Mouse (Mus musculus) gastrocnemius, adult 18-20 months (tissue): ENCODE results near the gene Mfsd1. TPM values are rescaled to one million over a fixed set of nuclear protein-coding genes. Genes with fewer than 3 reads are reported as not detected.

Experiments used
- DNase-seq: peaks from one replicate; pipeline ENCODE4 v3.0.0; 2021; ENCODE audit warnings: low spot score
- long read RNA-seq, 2 experiments: library from polyadenylated mRNA; stranded (forward); transcript quantifications; one replicate each; pipeline ENCODE4 v2.0.0; 2021
- total RNA-seq, 2 experiments: library from RNA; stranded (reverse); gene quantifications; 2 replicates each; pipeline ENCODE4 v1.2.3; 2021

Gene Mfsd1
- total RNA-seq: 10 to 100 TPM; 23.7 to 24.7 TPM
- long read RNA-seq, experiment 1, transcript Mfsd1-201 (16 exons, 3,011 nt): major isoform, 34 of 36 reads
- long read RNA-seq, experiment 1, partial matches to known transcripts: 0 of 36 reads
- long read RNA-seq, experiment 1, other reads (novel, unspliced or antisense): 2 of 36 reads
- long read RNA-seq, experiment 2, transcript Mfsd1-201 (16 exons, 3,011 nt): major isoform, 30 of 37 reads
- long read RNA-seq, experiment 2, partial matches to known transcripts: 2 of 37 reads
- long read RNA-seq, experiment 2, other reads (novel, unspliced or antisense): 5 of 37 reads

DNA sequence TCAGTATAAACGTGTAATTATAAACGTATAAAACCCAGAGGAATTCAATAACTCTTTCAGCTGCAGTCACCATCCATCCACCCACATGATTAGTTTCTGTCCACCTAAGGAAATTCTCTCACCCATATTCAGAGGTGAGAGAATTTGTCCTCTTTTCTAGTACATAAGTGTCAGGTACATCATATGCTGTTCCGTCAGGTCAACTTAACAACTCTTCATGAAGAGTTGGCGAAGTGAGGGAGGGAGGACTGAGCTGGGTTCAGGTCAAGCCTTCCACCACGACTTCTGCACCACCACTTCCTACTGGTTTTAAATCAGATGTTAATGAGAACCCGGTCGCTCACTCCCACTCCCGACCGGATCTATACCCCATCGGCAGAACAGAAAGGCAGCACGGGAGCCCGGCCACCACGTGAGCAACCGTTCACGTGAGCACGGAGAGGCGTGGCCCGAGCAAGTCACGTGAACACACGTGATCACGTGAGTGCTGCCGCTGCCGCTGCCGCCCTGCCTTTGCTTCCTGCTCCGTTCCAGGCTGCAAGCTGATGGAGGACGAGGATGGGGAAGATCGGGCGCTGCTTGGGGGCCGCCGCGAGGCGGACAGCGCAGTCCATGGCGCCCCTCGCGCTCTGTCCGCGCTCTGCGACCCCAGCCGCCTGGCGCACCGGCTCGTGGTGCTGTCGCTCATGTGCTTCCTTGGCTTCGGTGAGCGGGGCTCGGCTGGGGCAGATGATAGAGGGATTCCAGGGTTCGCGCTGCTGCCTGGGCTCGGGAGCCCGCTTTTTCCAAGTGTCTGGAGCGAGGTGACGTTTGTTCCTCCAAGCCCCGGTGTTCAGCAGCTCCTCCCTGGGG is at the start of gene Mfsd1:
Gene Mfsd1, plus strand, starts transcription at position 469 of the 852 bp plus-strand sequence.
- peak; percentile 84 for DNase-seq

DNA sequence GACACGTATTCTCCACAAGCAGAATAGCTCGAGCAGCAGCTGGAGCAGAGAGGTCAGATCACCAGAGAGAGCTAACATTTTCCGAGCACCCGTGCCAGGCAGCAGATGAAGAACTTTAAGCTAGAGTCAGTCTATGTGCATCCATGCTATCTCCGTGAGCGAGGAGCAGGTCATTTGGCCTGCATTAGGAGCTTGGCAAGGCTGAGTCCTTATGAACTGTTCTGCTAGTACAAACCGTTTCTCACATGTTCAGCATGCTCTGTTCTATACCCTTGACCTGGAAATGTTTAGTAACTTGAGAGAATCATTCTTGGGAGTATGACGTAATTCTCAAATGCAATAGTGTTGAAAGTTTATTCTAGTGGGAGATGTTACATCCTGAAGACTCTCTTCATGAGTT is 38.9 kb upstream of the Mfsd1 start:
- no peak for DNase-seq

DNA sequence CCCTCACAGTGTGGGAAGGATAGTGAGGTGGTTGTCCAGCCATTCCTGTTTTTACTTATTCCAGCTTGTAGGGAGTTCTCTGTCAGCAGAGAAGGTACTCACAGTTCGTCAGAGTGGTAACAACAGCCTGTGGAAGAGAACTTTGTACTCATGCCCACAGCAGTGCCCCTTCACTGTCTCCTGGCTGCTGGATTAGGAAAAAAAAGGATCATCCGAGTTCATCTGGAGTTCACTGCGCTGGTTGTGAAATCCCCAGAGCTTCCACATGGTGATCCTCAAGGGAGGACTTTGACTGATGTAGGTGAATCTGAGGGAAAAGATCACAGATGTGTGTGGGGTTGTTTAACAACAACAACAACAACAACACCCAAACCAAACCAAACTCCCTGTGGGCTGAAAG is 31.3 kb upstream of the Mfsd1 start:
- DNase-seq: no peak

DNA sequence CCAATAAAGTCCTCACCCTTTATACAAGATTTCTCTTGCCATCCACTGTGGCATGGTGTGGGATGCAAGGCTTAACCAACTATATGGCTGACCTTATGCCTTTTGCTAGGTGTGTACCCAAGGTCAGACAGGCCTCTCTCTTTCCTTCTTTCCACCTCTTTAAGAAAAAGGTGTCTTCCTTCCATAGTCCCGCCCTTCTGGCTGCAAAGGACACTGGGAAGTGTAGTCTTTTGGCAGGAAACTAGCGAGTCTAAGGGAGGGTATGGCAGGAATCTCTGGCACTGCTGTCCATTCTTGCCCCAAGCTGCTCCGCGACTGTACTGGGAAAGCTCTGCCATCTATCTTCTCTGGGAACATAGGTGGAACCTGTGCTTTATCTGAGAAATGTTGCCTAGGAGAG is 29.3 kb upstream of the Mfsd1 start:
- DNase-seq: no peak

DNA sequence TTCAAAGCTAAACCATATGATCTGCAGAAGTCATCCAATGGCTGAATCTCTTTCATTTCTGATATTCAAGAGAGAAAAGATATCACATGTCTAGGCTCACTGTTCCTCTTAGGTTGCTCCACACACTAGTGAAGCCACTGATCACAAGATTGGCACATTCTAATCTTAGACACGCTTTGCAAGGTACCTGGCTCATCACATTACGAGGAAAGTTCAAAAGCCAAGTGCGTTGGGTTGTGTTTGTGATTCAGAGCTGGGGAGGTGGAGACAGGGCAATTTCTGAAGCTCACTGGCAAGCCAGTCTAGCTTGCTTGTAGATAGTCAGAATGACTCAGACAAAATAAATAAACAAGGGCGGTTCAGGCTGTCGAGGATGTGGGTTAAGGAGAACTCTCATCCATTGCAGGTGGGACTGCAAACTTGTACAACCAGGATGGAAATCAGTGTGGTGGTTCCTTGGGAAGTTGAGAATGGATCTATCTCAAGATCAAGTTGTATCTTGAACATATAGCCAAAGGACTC is 28.6 kb upstream of the Mfsd1 start:
- no peak for DNase-seq

DNA sequence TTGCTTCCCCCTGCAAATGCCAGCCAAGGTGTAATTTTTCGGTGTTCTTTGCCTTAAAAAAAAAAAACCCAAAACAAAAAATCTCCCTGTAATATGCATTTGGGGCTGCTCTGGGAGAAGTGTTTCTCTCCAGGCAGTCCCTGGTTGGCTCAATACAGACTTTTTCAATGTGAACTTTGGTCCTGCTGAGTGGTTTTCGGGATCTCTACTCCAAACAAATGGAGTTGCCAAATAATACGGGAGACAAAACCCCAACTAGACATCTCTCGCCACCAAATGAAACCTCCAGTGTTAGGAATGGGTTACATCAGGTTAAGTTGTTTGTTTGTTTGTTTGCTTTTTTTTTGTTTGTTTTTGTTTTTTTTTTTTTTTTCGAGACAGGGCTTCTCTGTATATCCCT is 27.3 kb upstream of the Mfsd1 start:
- DNase-seq: no peak

DNA sequence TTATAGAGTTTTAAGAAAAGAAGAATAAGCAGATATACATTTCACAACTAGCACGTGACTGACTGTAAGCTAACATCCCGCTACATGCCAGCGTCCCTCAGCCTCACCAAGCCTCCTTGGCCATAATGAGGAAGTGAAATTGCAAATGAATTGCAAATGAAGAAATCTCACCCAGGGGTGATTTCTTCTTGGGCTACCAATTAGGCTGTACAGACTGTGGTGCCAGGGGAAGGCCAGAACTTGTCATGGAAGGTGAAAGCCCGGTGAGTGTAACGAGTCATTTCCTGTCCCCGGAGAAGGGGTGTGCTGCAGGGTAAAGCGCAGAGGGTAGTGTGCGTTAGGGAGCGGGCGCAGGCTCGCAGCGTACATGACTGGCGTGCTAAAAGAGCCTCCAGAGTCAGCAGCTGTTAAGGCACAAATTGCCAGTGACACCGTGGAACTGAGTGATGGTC is 25.3 kb upstream of the Mfsd1 start:
- DNase-seq: no peak

DNA sequence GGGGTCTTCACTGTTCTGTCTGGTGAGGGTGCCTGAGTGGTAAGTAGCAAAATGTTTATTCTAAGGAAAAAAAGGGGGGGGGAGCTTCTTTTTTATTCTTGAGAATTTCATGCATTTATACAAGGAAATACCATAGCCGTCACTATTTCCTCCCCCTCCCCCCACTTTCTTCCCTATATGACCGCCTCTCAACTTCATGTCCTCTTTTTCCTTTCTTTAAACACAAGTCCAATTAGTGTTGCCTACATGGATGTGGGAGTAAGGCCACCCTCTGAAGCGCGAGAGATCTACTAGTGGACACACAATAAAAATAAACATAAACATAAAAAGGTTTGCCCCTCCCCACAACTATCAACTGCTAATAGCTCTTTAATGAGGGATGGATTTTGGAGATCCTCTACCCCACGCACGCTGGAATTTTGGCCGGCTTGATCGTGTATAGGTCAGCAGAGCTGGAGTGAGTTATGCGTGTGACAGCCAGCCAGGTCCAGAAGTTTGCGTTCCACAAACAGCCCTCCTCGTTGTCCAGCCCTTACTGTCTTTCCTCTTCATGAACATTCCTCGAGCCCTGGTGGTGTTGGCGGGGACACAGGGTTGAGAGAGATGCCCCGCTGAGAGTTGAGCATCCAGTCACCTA is 24.7 kb upstream of the Mfsd1 start:
- no peak for DNase-seq

DNA sequence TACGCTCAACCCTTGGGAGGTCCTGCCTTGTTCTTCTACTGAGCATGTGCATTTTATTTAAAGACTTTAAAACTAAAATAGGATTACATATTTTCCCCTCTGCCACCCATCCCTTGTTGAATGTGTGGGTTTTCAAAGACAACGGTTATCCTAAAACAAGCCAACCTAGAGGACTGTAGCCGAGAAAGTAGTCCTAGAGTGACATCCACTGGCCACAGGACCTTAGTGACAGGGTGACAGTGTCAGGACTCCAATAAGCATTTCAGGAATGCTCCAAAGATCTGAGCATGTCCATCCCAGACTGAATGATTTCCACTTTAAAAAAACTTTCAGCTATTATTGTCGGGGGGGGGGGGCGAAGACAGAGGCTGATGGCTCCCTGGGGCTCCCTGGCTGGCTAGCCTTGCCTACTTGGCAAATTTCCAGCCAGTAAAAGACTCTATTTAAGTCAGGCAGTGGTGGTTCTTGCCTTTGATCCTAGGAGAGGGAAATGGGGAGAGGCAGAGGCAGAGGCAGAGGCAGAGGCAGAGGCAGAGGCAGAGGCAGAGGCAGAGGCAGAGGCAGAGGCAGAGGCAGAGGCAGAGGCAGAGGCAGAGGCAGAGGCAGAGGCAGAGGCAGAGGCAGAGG is 17.7 kb upstream of the Mfsd1 start:
- no peak for DNase-seq

DNA sequence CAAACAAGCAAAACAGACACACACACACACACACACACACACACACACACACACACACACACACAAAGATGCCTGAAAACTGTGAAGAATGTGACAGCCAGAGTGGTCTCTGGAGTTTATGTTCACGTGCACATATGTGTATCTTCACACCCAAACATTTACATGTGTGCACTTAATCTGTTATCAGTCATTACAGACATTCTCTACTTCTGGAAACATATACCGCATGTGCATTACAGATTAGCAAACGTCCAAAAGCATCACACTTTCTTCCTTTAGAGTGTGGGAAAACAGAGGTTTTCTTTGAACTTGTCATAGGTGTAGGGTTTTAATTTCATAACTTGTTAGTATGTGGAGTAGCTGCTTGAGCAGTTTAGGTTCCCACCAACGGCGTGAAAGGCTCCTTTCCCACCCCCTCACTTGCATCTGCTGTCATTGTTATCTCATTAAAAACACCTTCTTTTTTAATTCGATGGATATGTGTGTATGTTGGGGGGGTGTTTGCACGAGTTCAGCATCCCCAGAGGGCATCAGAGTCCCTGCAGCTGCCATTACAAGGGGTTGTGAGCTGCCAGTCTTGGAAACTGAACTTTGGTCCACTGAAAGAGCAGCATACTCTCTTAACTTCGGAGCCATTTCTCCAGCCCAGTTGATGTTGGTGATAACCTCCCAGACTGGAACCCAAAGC is 16.9 kb upstream of the Mfsd1 start:
- no peak for DNase-seq

DNA sequence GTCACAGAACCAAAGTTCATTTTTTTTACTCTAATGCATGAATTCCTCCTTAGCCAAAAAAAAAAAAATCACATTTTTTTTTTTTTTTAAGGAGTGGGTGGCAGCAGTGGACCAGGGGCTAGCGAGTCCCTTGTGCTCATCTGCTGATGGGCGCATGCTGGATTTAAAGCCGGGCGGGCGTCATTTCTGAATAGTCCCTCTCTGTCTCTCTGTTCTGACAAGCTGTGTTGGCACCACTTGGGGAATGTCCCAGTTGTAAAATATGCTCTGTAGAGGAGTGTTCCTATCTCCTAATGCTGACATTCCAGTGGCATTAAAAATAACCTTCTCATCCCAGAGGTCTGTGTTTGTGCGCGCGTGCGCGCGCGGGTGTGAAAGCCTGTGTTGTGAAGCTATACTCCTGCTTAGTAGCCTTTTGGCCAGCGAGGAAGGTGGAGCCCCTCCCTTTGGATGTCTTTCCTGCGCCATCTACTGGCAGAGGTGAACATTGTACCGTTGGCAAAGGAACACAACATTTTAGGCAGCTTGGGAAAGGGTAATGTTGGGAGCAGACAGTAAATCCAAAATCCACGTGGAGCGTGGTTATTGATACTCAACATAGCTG is 14.4 kb upstream of the Mfsd1 start:
- DNase-seq: peak; percentile 68

DNA sequence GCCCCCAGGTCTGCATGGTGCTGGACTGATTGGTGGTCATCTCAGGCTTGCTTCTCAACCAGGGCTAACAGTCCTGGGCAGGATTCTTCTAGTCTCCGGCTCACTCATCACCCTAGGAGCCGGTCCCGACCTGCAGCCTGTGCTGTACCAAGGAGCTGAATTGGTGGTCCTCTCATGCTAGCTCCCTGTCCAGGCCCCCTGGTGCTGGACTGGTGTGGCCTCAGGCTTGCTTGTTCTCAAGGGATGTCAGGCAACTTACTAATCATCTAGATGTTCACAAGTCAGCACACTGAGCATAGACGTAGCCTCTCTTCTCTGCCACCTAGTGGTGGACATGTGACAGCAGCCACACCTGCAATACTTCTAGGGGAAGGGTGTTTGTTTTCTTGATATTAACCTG is 9.6 kb upstream of the Mfsd1 start:
- peak; percentile 18 for DNase-seq

DNA sequence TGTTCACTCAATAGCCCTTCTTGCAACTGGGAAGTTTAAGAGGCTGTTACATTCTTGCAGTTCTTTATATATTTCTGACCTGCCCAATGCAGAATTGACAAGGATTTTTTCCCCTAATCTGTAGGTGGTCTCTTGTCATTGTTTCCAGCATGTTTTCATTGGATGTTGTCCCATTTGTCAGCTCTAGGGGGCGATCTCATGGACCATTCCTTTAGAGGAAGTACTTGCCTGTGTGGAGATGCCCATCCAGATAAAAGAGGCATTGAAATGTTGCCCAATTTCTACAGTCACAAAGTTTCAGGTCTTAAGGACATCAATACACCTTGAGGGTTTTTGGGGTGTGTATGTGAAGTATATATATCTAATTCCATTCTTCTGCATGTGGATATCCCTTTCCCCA is 9.0 kb upstream of the Mfsd1 start:
- DNase-seq: no peak

DNA sequence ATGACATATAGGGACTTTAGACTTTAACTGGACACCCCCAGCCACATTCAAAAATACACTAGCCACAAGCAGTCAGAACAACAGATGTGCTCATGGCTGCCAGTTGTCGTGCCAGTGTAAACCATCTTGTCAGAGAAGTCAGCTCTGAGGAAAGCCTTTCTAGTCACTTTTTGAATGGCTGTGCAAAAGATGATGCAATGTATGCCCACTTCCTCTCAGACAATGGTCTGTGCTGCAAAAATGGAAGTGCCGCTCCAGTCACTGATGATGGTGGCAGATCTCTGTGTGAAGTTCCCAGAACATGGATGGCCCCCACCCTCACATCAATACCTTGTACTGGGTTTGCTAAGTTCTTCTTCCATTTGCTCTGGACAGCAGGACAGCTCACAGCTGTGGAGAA is 6.3 kb upstream of the Mfsd1 start:
- DNase-seq: no peak

DNA sequence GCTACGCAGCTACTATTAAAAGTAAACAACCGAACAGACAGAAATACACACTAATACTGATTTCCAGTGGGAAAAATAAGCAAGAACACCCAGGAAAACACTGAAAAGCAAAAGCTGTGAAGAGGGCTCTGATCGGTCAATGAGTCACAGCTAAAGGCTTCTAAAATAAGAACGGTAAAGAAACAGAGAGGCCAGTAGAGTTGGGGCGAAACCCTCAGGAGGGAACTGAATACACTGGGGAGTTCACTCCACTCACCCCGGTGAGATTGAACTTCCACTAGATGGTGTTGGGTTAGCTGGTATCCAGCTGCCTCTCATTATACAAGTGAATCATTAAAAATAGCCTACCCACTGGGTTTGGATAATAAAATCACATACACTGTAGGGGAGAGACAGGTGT is 5.8 kb upstream of the Mfsd1 start:
- no peak for DNase-seq

DNA sequence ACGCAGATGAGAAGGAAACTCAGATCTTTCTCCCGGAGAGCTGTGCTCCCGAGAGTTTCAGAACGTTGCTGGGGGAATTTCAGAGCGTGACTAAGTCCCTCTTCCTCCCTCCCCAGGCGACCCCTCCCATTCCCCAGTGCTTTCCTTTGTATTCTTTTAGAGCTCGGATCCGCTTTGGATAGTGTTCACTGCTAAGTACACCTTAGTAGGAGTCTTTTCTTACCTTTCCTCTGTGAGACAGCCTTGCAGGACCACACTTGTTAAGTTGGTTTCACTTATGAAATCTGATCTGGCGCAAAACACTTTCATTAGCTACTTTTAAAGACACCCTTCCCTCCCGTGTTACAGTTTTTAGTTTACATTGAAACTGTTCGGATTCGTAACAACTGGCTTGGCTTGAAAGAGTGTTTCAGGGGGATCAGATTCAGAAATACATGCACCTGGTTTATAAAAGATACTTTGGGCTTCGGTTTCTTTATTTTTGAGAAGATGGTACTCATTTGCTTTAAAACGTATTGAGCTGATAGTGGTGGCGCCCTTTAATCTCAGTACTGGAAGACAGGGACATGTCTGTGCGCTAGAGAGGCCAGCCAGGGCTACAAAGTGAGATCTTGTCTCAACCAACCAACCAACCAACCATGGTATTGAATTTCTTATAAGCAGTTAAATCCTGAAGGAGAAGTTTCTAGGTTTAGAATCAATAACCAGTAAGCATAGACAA is 744 bp downstream of the Mfsd1 start:
- DNase-seq: no peak

DNA sequence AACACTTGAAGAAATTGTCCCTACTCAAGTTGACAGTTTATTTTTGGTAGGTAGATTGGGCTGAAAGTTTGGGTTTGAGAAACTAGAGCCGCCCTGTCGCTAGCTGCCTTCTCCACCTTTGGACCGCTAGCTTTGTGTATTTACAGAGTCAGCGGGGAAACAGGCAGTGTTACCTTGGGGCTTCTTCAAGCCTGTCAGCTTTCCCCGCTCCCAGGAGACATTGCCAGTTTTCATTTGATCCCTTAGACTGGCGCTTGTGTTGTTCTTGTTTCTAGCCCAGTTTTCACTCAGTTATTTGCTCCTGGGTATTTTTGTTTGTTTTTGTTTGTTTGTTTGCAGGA is 1.3 kb downstream of the Mfsd1 start:
- DNase-seq: no peak

DNA sequence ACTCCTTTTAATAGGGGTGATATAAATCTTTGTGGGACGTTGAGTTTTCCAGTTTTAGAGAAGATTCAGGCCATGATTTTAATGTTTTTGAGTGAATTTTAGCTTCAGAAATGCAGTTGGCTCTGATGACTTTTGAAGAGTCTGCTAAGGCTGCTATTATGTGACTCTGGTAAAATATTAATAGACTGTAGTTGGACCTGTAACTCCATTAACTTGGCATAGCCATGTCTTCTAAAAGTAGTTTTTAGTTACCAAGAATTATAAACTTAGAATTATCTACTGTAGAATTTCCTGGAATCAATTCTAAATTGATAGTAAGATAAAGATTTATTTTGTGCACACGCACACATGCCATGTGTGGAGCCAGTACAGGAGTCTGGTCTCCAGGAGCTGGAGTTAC is 4.0 kb downstream of the Mfsd1 start:
- no peak for DNase-seq

DNA sequence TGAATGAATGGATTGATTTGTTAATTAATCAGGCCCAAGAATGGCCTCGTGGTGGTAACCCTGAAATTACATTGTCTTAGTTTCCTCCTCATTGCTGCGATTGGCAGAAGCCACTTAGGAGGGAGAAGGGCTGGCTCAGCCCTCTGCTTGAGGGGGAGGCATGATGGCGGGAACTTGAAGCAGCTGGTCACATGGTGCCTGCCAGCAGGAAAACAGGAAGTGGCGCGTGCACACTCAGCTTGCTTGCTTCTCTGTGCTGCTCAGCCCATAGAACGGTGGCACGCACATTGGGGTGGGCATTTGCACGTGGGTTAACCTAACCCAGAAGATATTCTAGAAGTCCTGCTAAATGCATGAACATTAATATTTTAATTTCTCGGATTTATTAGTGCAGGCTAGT is 4.9 kb downstream of the Mfsd1 start:
- DNase-seq: no peak

DNA sequence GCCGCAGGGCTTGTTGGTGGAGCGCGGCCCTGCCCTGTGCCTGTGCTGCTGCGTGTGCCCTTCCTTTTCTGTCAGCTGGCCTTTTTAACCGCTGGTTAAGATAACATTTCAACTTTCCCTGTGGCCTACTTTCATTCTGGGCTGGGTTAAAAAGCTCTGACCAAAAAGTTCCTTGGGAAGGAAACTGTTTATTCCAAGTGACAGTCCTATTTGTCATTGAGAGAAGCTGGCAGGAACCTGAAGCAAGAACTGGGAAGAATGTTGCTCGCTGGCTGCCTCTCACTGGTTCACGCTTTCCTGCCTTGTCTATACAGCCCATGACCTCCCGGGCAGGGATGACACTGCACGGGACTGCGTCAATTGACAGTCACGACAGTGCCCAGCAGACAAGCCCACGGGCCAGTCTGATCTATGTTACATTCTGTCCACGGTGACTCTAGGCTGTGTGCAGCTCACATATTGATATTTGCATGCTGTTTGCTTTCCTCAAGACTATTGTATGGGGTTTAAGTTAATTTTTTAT is 19.1 kb downstream of the Mfsd1 start:
- no peak for DNase-seq
